Mouse (Mus musculus) B cell, adult 2 months (primary cell): Measurements from ENCODE around the gene Kif14.

Source experiments
- DNase-seq, 2 experiments: peaks; one replicate each; pipeline ENCODE4 v3.0.0; 2022

The Kif14 gene

GRCm38 (mm10) chr1:136466143-136466811, at the start of gene Kif14:
Gene Kif14 (plus strand): TSS chr1:136466343.
- peak; percentile 98 for DNase-seq

DNA sequence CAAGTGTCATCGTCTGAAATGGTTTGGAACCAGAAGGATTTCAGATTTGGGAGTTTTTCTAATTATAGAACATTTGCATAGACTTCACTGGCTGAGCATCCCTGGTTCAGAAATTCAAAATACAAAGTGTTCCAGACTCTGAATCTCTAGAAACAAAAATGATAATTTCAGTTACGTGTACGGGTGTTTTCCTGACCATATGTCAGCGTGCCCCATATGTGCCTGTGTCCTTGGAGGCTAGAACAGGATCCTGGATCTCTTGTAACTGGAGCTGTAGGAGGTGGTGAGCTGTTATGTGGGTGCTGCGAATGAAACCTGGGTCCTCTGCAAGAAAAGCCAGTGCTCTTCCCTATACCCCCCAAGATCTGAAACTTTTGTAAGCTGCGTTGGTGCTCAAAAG, 47.8 kb upstream of the Kif14 start:
- DNase-seq, result no peak

DNA sequence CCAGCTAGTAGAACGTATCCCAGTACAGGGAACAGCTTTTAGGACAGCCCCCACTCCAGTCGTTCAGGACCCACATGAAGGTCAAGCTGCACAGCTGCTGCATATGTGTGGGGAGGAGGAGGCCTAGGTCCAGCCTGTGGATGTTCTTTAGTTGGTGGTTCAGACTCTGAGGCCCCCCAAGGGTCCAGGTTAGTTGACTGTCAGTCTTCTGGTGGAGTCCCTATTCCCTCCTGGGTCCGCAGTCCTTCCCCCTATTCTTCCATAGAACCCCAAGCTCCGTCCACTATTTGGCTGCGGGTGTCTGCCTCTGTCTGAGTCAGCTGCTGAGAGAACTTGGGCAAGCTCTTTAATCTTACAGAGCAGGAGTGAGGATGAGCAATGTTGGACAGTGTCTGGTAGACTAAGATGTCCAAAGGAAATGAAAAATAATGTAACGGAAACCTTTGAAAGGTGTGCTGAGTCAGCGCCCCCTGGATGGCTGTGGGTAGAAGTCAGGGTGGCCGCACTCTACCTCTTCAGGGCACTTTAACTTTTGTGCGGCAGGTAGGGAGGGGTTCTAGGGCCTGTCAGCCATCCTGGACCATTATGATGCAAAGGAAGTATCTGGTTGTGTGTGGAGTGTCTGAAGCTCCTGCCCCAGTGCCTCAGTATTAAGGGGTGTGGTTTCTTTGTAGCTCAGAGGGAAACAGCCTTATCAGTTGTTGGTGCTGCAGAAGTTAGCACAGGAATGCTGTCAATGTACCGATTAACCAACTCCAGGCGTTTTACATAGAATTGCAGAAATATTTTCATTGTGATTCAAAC, 38.8 kb upstream of the Kif14 start:
- no peak for DNase-seq

- peak in 1 of 2 experiments; percentile 7 for DNase-seq
These were observed 37.2 kb upstream of the Kif14 start for GRCm38 (mm10) chr1:136428981-136429380.

- DNase-seq, result peak in 1 of 2 experiments; percentile 11
These were observed 35.9 kb upstream of the Kif14 start for GRCm38 (mm10) chr1:136430126-136430818.

- DNase-seq, result no peak
These were observed 25.4 kb upstream of the Kif14 start for GRCm38 (mm10) chr1:136440741-136441140.

DNA sequence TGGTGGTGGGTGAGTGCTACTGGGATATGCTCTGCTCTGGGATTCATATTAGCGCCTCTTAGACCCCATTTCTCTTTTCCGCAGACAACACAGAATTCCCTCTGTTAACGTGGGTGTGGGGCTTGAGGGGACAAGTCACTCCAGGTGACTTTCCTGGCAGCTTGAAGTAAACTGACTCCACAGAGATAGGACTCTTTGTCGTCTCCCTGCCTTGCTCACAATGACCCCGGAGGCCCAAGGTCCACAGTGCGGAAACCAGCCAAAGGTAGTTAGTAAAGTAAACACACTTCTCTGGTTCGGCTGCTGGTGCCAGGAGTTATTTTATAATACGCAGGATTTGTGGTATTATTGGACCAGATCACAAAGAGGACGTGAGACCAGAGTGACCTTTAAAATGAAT, 23.3 kb upstream of the Kif14 start:
- no peak for DNase-seq

- no peak for DNase-seq
These were observed 21.4 kb upstream of the Kif14 start for GRCm38 (mm10) chr1:136444555-136445255.

GRCm38 (mm10) chr1:136446933-136447332, 19.2 kb upstream of the Kif14 start:
- no peak for DNase-seq

GRCm38 (mm10) chr1:136447338-136447737, 18.8 kb upstream of the Kif14 start:
- DNase-seq, result no peak

GRCm38 (mm10) chr1:136449541-136449940, 16.6 kb upstream of the Kif14 start:
- DNase-seq, result no peak

DNA sequence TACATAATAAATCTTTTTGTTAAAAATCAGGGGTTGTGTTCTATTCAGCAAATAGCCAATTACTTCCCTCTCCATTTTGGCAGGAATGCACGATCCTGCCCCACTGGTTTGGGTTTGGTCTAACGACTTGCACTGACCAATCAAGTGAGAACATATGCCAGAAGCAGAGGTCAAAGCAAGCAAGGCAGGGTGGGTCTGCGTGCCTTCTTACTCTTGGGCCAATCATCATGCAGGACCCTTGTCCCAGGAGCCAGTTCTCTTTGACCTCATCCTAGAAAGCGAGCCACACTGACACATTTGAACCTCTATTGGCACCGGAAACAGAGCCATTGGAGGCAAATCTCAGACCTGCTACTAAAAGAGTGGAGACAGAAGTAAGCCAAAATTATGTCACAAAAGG, 15.9 kb upstream of the Kif14 start:
- DNase-seq, result no peak

GRCm38 (mm10) chr1:136452421-136452820, 13.7 kb upstream of the Kif14 start:
- no peak for DNase-seq

DNA sequence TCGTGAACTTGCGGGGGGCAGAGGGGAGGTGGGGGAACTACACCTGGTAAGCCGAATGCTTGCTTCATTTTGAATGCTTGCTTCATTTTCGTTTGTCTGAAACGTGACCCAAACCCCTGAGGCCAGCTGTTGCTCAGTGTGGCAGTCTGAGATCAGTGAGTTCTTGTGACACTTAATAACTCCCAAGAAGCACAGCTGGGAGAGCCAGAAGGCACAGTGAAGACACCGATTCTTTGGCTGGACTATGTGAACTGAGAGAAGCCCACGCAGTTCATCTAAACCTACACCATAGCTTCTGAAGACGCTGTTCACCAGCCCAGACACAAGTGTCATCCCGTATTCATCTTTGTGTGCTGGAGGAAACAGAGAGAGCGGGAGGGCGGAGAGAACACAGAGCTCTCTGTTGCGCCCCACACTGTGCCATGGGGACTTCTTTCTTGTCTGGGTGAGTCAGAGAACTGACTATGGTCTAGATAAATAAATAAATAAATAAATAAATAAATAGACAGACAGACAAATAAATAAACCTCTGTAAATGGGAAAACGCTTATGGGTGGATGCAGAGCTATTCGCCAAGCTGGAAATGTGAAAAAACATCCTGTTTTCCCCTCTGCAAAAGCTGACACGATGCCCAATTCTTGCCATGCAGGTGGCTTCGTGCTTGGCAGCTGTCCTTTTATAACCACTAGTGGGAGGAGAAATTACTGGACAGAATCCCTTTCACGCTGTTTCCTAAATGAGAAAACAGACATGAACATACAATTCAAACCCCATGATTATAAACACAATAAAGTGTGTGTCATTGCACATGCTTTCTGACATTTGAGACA, 10.2 kb upstream of the Kif14 start:
- DNase-seq, result no peak

DNA sequence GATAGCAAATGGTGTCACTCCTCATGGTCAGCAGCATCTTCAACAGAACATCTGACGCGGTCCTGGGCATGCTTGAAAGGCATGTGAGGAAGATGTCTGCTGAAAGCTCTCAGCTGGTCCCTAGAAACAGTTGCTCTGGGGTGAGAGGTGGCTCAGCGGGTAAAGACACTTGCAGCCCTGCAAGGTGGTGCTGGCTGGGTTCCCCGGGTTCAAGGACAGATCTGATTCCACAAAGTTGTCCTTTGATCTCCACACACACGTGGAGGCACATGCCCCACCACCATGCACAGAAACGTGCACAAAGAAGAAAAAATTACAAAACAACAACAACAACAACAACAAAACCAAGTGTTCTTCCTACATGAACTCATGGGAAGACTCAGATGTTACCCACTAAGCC, 9.4 kb upstream of the Kif14 start:
- DNase-seq, result no peak

GRCm38 (mm10) chr1:136457403-136457802, 8.7 kb upstream of the Kif14 start:
- DNase-seq, result no peak

DNA sequence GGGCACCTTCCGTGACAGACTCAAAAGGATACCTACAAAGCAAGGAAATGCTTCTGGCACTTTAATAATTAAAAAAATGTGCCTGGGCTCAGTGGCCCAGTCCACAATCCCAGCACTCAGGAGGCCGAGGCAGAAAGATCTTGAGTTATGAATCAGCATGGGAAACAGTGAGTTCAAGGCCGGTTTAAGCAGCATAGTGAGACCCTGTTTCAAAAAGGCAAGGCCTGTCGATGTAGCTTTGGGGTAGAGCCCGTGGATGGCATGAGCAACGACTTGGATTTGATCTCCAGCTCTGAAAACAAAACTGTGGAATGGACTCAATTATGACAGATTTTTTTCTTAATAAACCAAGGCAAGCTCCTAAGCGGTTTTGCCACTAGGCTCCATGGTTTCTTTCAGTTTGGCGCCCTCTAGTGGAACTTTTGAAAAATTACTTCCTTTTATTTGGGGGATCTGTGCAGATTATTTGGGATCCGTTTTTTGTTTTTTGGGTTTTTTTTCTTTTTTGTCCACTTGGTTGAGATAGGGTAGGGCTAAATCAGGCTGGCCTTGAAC, 7.4 kb upstream of the Kif14 start:
- peak; percentile 43 to 53 for DNase-seq

- no peak for DNase-seq
These were observed 3.7 kb upstream of the Kif14 start for GRCm38 (mm10) chr1:136462443-136462842.

GRCm38 (mm10) chr1:136465168-136465567, 975 bp upstream of the Kif14 start:
- no peak for DNase-seq

- DNase-seq, result no peak
These were observed 3.3 kb downstream of the Kif14 start for GRCm38 (mm10) chr1:136469408-136469807.

- no peak for DNase-seq
These were observed 4.3 kb downstream of the Kif14 start for GRCm38 (mm10) chr1:136470471-136470870.

DNA sequence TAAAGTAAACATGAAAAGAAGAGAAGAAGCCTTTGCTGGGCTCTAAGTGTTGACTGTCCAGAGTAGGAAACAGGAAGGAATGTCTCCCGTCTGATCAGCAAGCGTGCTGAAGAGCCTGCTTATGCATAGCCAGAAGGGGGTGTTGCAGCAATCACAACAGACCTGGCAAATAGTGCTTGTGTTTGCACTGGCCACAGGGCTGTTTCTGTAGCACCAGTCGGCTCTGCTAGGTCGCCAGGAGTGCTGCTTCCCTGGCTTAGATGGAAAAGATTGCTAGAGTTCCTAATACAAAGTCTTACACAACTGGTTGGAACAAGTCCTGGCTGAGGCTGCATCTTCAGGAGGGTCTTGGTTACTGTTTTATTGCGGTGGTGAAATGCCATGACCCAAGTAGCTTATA, 25.5 kb downstream of the Kif14 start:
- no peak for DNase-seq
